Mouse (Mus musculus) brain, embryonic 14.5 days (tissue): Measurements from ENCODE around the gene Trim10. TPM values are rescaled to one million over a fixed set of nuclear protein-coding genes. Genes with fewer than 3 reads are reported as not detected.
"Not testable (repeated sequence)": the region's sequence is repeated elsewhere in the genome, so short reads cannot be mapped to it uniquely, and the experiment has no call there.

Experiments used
- DNase-seq: peaks from one replicate; pipeline ENCODE4 v3.0.0-alpha.2; 2011; ENCODE audit warnings: low read depth
- CTCF ChIP-seq: fragments of 200-500 bp; IDR thresholded peaks from 2 replicates; pipeline ENCODE4 v1.5.1; 2012; ENCODE audit warnings: inconsistent platforms, mild to moderate bottlenecking, moderate library complexity, borderline replicate concordance; ENCODE audit not compliant: insufficient read depth, insufficient read length; ENCODE audit errors: extremely low read depth
- POLR2A ChIP-seq: fragments of 200-500 bp; IDR thresholded peaks from 2 replicates; pipeline ENCODE4 v1.6.1; 2012; ENCODE audit warnings: mild to moderate bottlenecking, inconsistent platforms, borderline replicate concordance; ENCODE audit not compliant: poor library complexity, insufficient read depth, insufficient read length, severe bottlenecking; ENCODE audit errors: extremely low read depth
- polyA plus RNA-seq: library from polyadenylated mRNA; depleted of rRNA; stranded (reverse); fragments of >200 nt; gene quantifications from 2 replicates; pipeline ENCODE4 v1.2.3, GENCODE M21; 2012

The Trim10 gene
- polyA plus RNA-seq, 1 experiment: 0.52 TPM

DNA sequence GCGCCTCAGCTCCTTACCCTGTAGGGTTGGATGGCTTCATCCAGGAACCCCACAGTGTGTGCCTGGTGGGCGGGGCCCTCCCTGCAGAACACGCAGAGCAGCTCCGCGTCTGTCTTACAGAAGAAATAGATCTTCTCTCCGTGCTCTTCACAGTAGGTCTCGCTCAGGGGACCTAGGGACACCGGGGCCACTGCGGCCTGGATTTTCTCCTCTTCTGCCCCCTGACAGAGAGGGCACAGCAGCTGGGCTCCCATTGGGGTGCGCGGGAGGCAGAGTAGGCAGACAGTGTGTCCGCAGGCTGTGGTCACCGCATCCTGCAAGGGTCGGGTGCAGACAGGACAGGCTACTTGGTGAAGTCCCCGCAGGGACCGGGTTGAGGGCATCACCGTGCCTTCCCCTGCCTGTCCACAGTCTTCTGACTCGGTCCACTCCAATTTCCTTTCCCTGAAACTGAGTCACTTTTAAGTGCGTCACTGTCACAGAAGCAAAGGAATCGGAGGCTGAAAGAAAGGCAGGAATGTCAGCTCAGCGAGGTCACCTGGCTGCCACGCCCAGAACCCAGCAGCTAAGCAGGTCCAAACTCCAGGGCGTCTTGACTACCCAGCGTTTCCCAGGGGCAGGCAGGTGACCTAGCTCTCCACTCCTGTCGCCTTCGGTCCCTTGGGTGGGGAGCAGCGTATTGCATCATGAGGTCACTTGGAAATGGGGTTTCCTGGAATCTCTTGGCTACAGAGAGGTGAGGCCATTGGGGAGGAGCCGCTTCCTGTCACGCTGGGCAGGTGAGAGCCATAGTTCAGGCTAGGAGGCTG lies 2.5 kb upstream of the Trim10 start, which contains the start of gene Trim15:
Trim15 (minus strand) TSS at position 492 of the 809 bp plus-strand sequence.
- TF ChIP-seq CTCF (no peak), POLR2A (no peak)
- DNase-seq: peak; percentile 3

DNA sequence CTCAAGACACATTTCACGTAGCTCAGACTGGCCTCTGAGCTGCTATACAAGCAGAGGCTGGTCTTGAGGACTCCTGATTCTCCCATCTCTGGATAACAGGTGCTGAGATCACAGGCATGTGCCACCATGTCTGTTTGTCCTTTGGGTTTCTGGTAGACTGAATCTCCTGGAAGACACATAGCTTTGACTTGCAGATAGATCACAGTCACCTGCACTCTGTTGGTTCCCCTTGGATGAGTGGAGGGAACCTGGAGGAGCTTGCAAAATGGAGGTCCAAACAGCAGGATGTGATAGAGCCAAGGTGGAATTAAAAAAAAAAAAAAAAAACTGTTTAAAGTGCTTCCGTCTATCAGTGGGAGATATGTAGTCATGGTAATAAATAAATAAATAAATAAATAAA lies 538 bp upstream of the Trim10 start:
- DNase-seq: no peak
- TF ChIP-seq POLR2A (no peak), CTCF (no peak)

DNA sequence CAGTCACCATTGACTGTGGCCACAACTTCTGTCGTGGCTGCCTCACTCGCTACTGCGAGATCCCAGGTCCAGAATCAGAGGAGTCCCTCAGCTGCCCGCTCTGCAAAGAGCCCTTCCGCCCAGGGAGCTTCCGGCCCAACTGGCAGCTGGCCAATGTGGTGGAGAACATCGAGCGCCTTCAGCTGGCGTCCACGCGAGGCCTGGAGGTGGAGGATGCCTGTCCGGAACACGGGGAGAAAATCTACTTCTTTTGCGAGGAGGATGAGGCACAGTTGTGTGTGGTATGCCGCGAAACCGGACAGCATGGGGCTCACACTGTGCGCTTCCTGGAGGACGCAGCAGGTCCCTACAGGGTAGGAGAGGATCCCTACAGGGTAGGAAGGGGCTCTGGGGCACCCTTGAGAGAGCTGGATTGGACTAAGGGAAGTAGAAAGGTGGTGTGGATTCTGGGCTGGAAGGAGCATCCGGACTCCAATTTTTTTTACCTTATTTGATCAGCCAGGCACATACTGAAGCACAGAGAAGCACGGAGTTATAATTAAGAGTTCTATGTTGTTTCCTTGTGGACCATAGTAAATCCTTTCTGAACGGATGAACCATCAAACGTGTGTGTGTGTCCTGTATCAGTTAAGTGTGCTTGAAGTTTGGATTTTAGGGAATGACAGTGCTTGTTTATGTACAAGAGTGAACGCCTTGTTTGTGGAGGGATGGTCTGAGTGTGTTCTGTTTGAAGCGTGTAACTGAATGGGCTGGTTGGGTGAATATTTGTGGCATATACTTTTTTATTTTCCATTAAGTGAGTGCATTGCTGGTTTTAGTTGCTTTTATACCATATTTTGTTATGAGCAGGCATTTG lies 809 bp downstream of the Trim10 start:
- DNase-seq: no peak
- TF ChIP-seq CTCF (no peak), POLR2A (no peak)

DNA sequence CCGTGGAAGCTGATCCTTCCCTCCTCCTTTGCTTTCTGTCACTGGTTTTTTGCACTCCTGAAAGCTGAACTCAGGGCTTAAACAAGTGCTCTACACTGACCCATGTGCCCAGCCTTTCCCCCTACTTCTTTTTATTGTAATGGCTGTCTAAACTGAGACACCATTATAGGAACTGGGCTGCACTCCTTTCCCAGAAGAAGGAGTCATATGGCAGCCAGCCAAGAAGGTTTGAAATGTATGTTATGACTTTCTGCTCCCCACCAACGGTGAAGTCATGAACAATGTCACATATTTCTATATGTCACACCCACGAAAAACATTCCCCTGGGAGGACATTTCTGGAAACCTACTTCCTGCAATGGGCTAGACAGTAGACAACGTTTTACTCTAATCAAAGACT lies 5.3 kb downstream of the Trim10 start:
- TF ChIP-seq POLR2A (no peak), CTCF (no peak)
- no peak for DNase-seq

DNA sequence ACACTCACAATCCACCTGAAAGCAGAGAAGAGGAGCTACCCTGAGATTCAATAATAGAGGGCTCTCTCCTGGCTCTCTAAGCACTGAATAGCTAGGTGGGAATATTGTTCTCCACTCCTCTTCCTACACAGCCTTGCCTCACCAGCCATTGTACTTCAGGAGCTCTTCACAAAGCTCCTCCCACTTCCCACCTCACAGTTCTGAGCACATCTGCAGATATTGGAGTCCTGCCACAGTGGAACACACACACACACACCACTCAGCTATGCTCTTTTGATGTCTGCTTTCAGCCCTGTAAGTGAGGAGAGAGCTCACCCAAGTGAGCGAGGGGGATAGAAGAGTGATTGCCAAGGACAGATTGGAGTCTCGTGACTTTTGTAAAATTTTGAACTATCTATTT lies 14.0 kb downstream of the Trim10 start:
- DNase-seq: no peak
- no peak for TF ChIP-seq CTCF
- no peak for TF ChIP-seq POLR2A

DNA sequence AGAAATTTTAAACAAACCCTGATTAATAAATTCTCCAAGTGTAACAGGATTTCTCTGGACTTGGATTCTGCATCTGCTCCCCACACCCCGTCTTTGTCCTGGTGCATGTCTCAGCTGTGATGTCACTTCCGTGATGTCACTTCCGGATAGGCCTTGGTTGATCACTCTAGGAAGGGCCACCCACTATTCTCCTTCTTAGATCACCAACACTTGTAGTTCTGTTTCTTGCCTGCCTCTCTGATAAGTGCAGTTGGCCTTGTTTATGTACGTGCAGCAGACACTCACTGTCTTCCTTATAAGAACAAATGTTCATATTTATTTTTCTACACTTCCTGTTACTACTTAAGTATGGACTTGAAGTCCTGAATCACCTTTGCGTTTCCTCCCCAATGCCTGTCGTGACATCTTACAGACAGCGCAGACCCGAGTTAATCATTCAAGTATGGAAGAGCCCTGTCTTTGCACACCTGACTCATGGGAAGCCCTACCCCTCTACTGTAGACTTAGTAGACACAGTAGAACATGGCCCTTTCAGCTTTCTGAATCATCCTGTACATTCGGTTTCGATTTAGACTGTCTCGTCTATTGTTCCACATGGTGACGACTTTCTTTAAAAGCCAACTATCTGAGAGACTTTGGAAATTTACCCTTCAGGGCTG lies 15.9 kb downstream of the Trim10 start:
- TF ChIP-seq CTCF (no peak), POLR2A (no peak)
- DNase-seq: no peak

DNA sequence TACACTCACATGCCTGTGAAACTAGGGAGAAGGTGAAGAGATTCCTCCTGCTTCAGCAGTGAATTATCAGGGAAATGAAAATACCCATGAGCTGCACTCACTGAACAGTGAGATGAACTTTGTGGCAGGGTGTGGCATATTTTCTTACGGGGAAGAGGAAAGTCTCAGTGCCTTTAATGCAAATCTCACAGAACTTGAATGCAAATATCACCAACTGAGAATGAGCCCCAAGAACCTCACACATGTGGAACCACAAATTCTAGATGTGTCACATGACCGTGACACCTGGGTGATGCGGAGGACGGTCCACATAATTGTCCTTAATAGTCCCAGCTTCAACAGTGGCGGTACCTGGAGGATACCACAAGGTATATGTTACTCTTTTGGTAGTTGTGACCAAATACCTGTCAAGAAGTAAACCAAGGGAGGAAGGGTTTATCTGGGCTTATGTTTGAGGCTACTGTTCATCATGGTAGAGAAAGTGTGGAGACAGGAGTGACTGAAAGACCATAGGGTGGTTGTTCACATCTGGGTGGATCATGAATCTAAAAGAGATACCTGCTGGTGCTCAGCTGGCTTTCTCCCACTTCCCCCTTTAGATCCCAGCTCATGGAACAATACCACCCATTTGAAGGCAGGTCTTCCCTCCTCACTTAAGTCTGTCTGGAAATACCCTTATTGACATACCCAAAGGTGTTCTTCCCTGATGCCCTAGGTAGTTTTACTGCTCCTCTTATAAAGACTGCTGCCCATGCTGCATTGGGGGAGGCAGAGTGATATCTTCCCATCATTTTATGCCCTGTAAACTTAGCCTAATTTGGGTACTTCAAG lies 20.9 kb downstream of the Trim10 start, which contains the start of gene Trim40:
Trim40 (minus strand) TSS at position 51 of the 831 bp plus-strand sequence.
- TF ChIP-seq POLR2A (no peak), CTCF (no peak)
- no peak for DNase-seq

DNA sequence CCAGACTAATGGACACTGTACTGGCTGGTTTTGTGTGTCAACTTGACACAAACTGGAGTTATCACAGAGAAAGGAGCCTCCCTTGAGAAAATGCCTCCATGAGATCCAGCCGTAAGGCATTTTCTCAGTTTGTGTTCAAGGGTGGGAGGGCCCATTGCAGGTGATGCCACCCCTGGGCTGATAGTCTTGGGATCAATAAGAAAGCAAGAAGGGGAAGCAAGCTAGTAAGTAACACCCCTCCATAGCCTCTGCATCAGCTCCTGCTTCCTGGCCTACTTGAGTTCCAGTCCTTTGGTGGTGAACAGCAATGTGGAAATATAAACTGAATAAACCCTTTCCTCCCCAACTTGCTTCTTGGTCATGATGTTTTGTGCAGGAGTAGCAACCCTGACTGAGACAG lies 22.1 kb downstream of the Trim10 start:
- DNase-seq: not testable (repeated sequence)

DNA sequence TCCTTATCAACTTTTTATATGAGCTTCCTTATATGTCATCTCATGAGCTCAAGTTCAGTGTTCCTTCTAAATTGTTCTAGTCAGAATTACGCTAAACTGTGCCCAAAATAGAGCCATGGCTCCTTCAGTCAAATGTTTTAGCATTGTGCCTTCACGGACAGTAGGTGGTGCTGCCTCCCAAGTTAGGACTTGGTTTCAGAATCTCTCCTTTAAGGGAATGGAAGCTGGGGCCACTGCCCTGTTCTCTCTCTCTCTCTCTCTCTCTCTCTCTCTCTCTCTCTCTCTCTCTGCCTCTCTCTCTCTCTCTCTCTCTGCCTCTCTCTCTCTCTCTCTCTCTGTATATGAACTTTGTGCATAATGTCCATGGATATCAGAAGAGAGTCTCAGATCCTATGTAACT lies 23.0 kb downstream of the Trim10 start:
- TF ChIP-seq POLR2A: no peak
- peak; percentile 75 for TF ChIP-seq CTCF
- peak; percentile 80 for DNase-seq

DNA sequence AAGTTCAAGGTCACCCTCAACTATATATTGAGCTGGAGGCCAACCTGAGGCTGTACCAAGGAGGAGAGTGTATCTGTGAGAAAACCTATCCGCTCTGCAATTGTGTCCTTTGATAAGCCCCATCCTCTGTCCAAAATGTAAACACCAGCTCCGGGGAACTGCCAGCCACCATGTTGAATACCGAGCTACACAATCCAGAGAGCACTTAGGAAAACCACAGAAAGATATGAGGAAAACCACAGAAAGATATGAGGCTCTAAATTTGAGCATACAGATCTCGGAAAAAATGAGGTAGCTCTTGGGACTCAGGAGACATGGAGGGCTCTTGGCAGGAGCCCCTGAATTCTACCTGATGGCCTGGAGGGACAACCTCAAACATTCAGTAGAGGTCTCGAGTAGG lies 24.0 kb downstream of the Trim10 start:
- no peak for DNase-seq
- TF ChIP-seq POLR2A (no peak), CTCF (no peak)
